Mouse (Mus musculus) embryonic facial prominence, embryonic 14.5 days (tissue): ENCODE results near the gene Zc3h7b. TPM values are rescaled to one million over a fixed set of nuclear protein-coding genes. Genes with fewer than 3 reads are reported as not detected.

Experiments used
- ATAC-seq: fragments of 200-750 bp; cut with Nextera tagmentation; 2 replicates; pipeline ENCODE4 v1.8.0; 2017; ENCODE audit warnings: low read depth, moderate number of reproducible peaks, moderate TSS enrichment
- DNase-seq: peaks from one replicate; pipeline ENCODE4 v3.0.0-alpha.2; 2015; ENCODE audit warnings: low spot score
- H3K27ac ChIP-seq: fragments of 300-500 bp; sonication (generic); replicated peaks from 2 replicates; pipeline ENCODE4 v1.5.1; 2014; ENCODE audit warnings: low read depth, mild to moderate bottlenecking, low read length, moderate library complexity
- H3K27me3 ChIP-seq: fragments of 300-500 bp; sonication (generic); replicated peaks from 2 replicates; pipeline ENCODE4 v1.6.1; 2014; ENCODE audit warnings: low read length; ENCODE audit not compliant: control insufficient read depth, insufficient read depth
- H3K36me3 ChIP-seq: fragments of 300-500 bp; sonication (generic); 2 replicates; pipeline ENCODE4 v1.6.1; 2014; ENCODE audit warnings: low read length, mixed read lengths; ENCODE audit not compliant: control insufficient read depth, insufficient read depth
- H3K4me1 ChIP-seq: fragments of 300-500 bp; sonication (generic); 2 replicates; pipeline ENCODE4 v1.6.1; 2014; ENCODE audit warnings: antibody characterized with exemption, low read length; ENCODE audit not compliant: control insufficient read depth, insufficient read depth
- H3K4me2 ChIP-seq: fragments of 300-500 bp; sonication (generic); 2 replicates; pipeline ENCODE4 v1.6.1; 2014; ENCODE audit warnings: low read depth, mild to moderate bottlenecking, low read length, moderate library complexity, mixed read lengths
- H3K4me3 ChIP-seq: fragments of 300-500 bp; sonication (generic); 2 replicates; pipeline ENCODE4 v1.5.1; 2014; ENCODE audit warnings: low read depth, mild to moderate bottlenecking, low read length
- H3K9ac ChIP-seq: fragments of 300-500 bp; sonication (generic); 2 replicates; pipeline ENCODE4 v1.6.1; 2014; ENCODE audit warnings: low read depth, mild to moderate bottlenecking, low read length, moderate library complexity, mixed read lengths
- H3K9me3 ChIP-seq: fragments of 300-500 bp; sonication (generic); 2 replicates; pipeline ENCODE4 v1.6.1; 2016; ENCODE audit warnings: low read length; ENCODE audit not compliant: control insufficient read depth
- WGBS: fragments of 180-500 bp; shearing (Covaris S2); extraction: QIAGEN DNeasy Blood & Tissue Kit; methylation state at CpG from one replicate; pipeline ENCODE4 v1.1.7; 2014; 5-methylcytosine and 5-hydroxymethylcytosine counted together
- polyA plus RNA-seq: library from polyadenylated mRNA; unstranded; fragments of >200 nt; fragmentation: Nextera tagmentation; extraction: Ambion mirVana; gene quantifications from 2 replicates; pipeline ENCODE4 v1.2.1, GENCODE M21; 2014

Gene Zc3h7b
- polyA plus RNA-seq, 1 experiment from 2014 or later, result 28.7 TPM

DNA sequence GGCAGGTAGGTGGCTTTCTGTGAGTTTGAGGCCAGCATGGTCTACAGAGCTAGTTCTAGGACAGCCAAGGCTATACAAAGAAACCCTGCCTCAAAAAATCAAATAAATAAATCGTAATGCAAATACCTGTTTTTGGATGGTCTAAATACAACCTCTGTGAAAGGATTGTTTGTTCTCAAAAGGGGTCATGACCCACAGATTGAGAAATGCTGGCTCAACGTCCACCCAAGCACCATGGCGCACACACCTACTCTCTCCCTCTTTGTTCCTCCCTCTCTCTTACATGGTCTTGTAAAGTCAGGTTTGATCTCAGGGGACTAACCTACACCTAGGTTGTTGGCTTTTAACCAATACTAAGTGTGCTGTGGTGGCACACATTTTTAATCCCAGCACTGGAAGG lies 77.8 kb downstream of the Zc3h7b start:
- Histone ChIP-seq H3K27me3 (no peaks in the 10 kb centered on the region), H3K4me1 (no peaks in the 10 kb centered on the region), H3K4me3 (no peak overlapping the region), H3K9me3 (no peaks in the 10 kb centered on the region), H3K4me2 (no peak overlapping the region), H3K9ac (no peak overlapping the region), H3K36me3 (peaks cover 79% of the 10 kb centered on the region), H3K27ac (no peak overlapping the region)
- 77% methylated on average over 3 of the region's 3 CpGs for WGBS
- DNase-seq (no peak), ATAC-seq (no peak)

DNA sequence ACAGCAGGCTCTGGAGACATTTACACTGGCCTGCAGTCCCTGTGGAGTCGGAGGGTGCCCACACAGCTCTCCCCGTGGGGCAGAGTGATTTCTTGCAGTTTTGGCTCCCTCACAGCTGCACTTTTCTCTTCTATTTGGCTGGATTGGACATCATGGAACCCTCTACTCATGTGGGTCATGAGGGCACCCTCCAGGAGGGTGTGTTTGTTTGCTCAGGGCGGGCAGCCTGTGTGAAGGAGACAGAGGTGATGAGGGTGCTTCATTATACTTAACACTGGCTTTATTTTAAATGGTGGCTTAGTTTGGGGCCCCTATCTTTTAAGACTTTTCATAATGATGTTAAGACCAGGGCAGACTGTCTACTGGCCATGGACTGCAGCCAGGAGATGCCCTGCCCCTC lies 80.0 kb downstream of the Zc3h7b start:
- Histone ChIP-seq H3K27me3 (no peaks in the 10 kb centered on the region), H3K4me1 (no peaks in the 10 kb centered on the region), H3K36me3 (peaks cover 65% of the 10 kb centered on the region), H3K4me2 (no peak overlapping the region), H3K9me3 (no peaks in the 10 kb centered on the region), H3K9ac (no peak overlapping the region), H3K27ac (no peak overlapping the region), H3K4me3 (no peak overlapping the region)
- WGBS, result 87% methylated on average over 3 of the region's 3 CpGs
- DNase-seq, result no peak
- ATAC-seq, result no peak

GRCm38 (mm10) chr15:81828426-81829207 lies 83.8 kb downstream of the Zc3h7b start:
- ATAC-seq, result no peak
- no peak overlapping the region for H3K27ac ChIP-seq
- H3K27me3 ChIP-seq, result no peaks in the 10 kb centered on the region
- no peak for DNase-seq
- H3K9me3 ChIP-seq, result no peaks in the 10 kb centered on the region
- H3K4me2 ChIP-seq, result no peak overlapping the region
- no peaks in the 10 kb centered on the region; the same call in 1 of the 2 replicates for H3K4me1 ChIP-seq
- 81% methylated on average over 7 of the region's 7 CpGs for WGBS
- H3K9ac ChIP-seq, result no peak overlapping the region
- H3K4me3 ChIP-seq, result no peak overlapping the region
- peaks cover 38% of the 10 kb centered on the region for H3K36me3 ChIP-seq

- DNase-seq (no peak), ATAC-seq (no peak)
- Histone ChIP-seq H3K9ac (no peak overlapping the region), H3K27me3 (no peaks in the 10 kb centered on the region), H3K4me1 (no peaks in the 10 kb centered on the region; the same call in 1 of the 2 replicates), H3K4me2 (no peak overlapping the region), H3K4me3 (no peak overlapping the region), H3K27ac (no peak overlapping the region), H3K36me3 (peaks cover 32% of the 10 kb centered on the region), H3K9me3 (no peaks in the 10 kb centered on the region)
- WGBS, result 51% methylated on average over 2 of the region's 2 CpGs
Observed at GRCm38 (mm10) chr15:81829208-81829580, 84.3 kb downstream of the Zc3h7b start.

- H3K9ac ChIP-seq, result no peak overlapping the region
- DNase-seq (no peak), ATAC-seq (no peak)
- H3K36me3 ChIP-seq, result peaks cover 19% of the 10 kb centered on the region
- no peak overlapping the region for H3K27ac ChIP-seq
- H3K4me1 ChIP-seq, result peaks cover 1% of the 10 kb centered on the region; the same call in 1 of the 2 replicates
- H3K27me3 ChIP-seq, result no peaks in the 10 kb centered on the region
- H3K4me2 ChIP-seq, result no peak overlapping the region
- no peaks in the 10 kb centered on the region for H3K9me3 ChIP-seq
- no peak overlapping the region for H3K4me3 ChIP-seq
- WGBS, result 88% methylated on average over 4 of the region's 4 CpGs
Observed at GRCm38 (mm10) chr15:81830530-81830929, 85.7 kb downstream of the Zc3h7b start.

GRCm38 (mm10) chr15:81831136-81831825 lies 86.4 kb downstream of the Zc3h7b start:
- Histone ChIP-seq H3K36me3 (peaks cover 13% of the 10 kb centered on the region), H3K4me1 (peaks cover 9% of the 10 kb centered on the region), H3K9me3 (no peaks in the 10 kb centered on the region), H3K27ac (no peak overlapping the region; the same call in 1 of the 2 replicates), H3K27me3 (no peaks in the 10 kb centered on the region), H3K9ac (0 out of 2 replicates have a peak overlapping the region, but pooled peaks have one; percentile 19), H3K4me2 (peak overlapping the region; percentile 16), H3K4me3 (no peak overlapping the region)
- peak; percentile 94 for DNase-seq
- ATAC-seq, result peak; percentile 89
- WGBS, result 16% methylated on average over 24 of the region's 24 CpGs

DNA sequence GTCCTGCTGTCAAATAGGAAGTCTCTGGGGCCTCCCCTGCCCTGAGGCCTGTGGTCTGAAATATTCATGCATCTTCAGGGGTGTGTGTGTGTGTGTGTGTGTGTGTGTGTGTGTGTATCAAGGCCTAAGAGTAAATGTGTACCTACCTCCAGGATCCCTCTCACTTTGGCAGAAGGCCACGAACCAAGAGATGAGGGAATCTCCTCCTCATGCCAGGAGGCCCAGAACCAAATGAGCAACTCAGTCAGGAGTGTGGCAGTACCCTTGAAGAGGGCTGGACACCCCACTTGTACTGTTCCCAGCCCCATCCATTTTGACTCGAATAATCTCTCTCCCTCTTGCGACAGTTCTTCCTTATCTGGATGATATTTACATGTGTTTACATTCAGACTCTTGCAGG lies 87.4 kb downstream of the Zc3h7b start:
- ATAC-seq (no peak), DNase-seq (no peak)
- no peak overlapping the region for H3K9ac ChIP-seq
- H3K9me3 ChIP-seq, result no peaks in the 10 kb centered on the region
- H3K27me3 ChIP-seq, result no peaks in the 10 kb centered on the region
- peaks cover 13% of the 10 kb centered on the region for H3K4me1 ChIP-seq
- H3K4me3 ChIP-seq, result no peak overlapping the region
- WGBS, result 92% methylated on average over 3 of the region's 3 CpGs
- no peak overlapping the region for H3K27ac ChIP-seq
- H3K4me2 ChIP-seq, result no peak overlapping the region
- peaks cover 3% of the 10 kb centered on the region for H3K36me3 ChIP-seq

GRCm38 (mm10) chr15:81833481-81833880 lies 88.6 kb downstream of the Zc3h7b start:
- no peaks in the 10 kb centered on the region for H3K9me3 ChIP-seq
- no peak overlapping the region for H3K9ac ChIP-seq
- 62% methylated on average over 4 of the region's 4 CpGs for WGBS
- no peaks in the 10 kb centered on the region for H3K27me3 ChIP-seq
- DNase-seq (no peak), ATAC-seq (no peak)
- peaks cover 18% of the 10 kb centered on the region for H3K4me1 ChIP-seq
- no peak overlapping the region for H3K4me2 ChIP-seq
- H3K36me3 ChIP-seq, result no peaks in the 10 kb centered on the region
- H3K27ac ChIP-seq, result no peak overlapping the region
- no peak overlapping the region for H3K4me3 ChIP-seq
